ENCODE assay signal across 10 mouse cellular contexts in genomic region chr4:152272006-152272405, GRCm38 (mm10). TPM values are rescaled to one million over a fixed set of nuclear protein-coding genes. Genes with fewer than 3 reads are reported as not detected.
DNase-seq lines count a peak whose midpoint lies in the region; ATAC-seq and TF ChIP-seq lines count a peak whose summit lies in the region.
"Had no signal": no experiment of that assay in that cellular context is flagged by ENCODE, and none has a peak within 500 bp of the region (broad histone marks: within the 10 kb centered on the region; RNA-seq: fewer than 3 reads in every experiment).

No protein-coding gene starts in this region.

- H3K4me2 ChIP-seq in hindbrain, embryonic 12.5 days (replicated peaks): no peak overlapping the region
- no peak overlapping the region for H3K4me2 ChIP-seq in hindbrain, embryonic 11.5 days (replicated peaks; ENCODE audit: low read depth, low read length)
- no peak overlapping the region for H3K4me2 ChIP-seq in neural tube, embryonic 15.5 days
- no peak overlapping the region for H3K4me2 ChIP-seq in stomach, postnatal 0 days (replicated peaks; ENCODE audit: low read depth)
- H3K4me2 ChIP-seq: midbrain, embryonic 12.5 days had no signal

- peak; percentile 29 for DNase-seq in cerebellum, adult 11 months
- DNase-seq in cerebellum, postnatal 10 days: no peak
- DNase-seq in hindbrain, embryonic 11.5 days (ENCODE audit: low spot score): no peak
- no peak for DNase-seq in neural tube, embryonic 10.5 days (ENCODE audit: extremely low spot score, low spot score)
- no peak for DNase-seq in stomach, postnatal 0 days (ENCODE audit: low spot score)
- no peak for DNase-seq in embryo, embryonic 11 days

- no peak overlapping the region for H3K9ac ChIP-seq in hindbrain, embryonic 12.5 days
- H3K9ac ChIP-seq in hindbrain, embryonic 11.5 days (ENCODE audit: low read depth, low read length): no peak overlapping the region
- no peak overlapping the region for H3K9ac ChIP-seq in neural tube, embryonic 15.5 days (replicated peaks)
- H3K9ac ChIP-seq in stomach, postnatal 0 days (ENCODE audit: low read length): no peak overlapping the region
- H3K9ac ChIP-seq: liver, embryonic 14.5 days; midbrain, embryonic 12.5 days had no signal

- no peak for TF ChIP-seq CTCF in stomach, postnatal 0 days (IDR thresholded peaks at IDR 0.05; ENCODE audit: low read depth)

- H3K9me3 ChIP-seq in hindbrain, embryonic 12.5 days (replicated peaks): no peaks in the 10 kb centered on the region
- H3K9me3 ChIP-seq in hindbrain, embryonic 11.5 days (ENCODE audit: control insufficient read depth, low read length): no peaks in the 10 kb centered on the region
- H3K9me3 ChIP-seq in neural tube, embryonic 15.5 days (replicated peaks): no peaks in the 10 kb centered on the region
- no peaks in the 10 kb centered on the region for H3K9me3 ChIP-seq in stomach, postnatal 0 days (ENCODE audit: control insufficient read depth, low read length)
- H3K9me3 ChIP-seq: midbrain, embryonic 12.5 days had no signal

- peaks cover 74% of the 10 kb centered on the region for H3K27me3 ChIP-seq in hindbrain, embryonic 12.5 days
- peaks cover 27% of the 10 kb centered on the region for H3K27me3 ChIP-seq in hindbrain, embryonic 11.5 days (ENCODE audit: control insufficient read depth, insufficient read depth, low read length)
- peaks cover 21% of the 10 kb centered on the region for H3K27me3 ChIP-seq in neural tube, embryonic 15.5 days (replicated peaks)
- H3K27me3 ChIP-seq in stomach, postnatal 0 days (ENCODE audit: control insufficient read depth, insufficient read depth, low read length): no peaks in the 10 kb centered on the region

- TF ChIP-seq EP300 in stomach, postnatal 0 days (optimal IDR thresholded peaks at IDR 0.05): no peak

- peaks cover 46% of the 10 kb centered on the region for H3K4me1 ChIP-seq in hindbrain, embryonic 12.5 days
- H3K4me1 ChIP-seq in hindbrain, embryonic 11.5 days (replicated peaks; ENCODE audit: control insufficient read depth, insufficient read depth, low read length): peaks cover 9% of the 10 kb centered on the region
- peaks cover 60% of the 10 kb centered on the region for H3K4me1 ChIP-seq in neural tube, embryonic 15.5 days
- no peaks in the 10 kb centered on the region; the same call in none of the 2 replicates for H3K4me1 ChIP-seq in stomach, postnatal 0 days (replicated peaks; ENCODE audit: control insufficient read depth, insufficient read depth)

- H3K27ac ChIP-seq in hindbrain, embryonic 12.5 days: peak overlapping the region; percentile 30; the same call in 1 of the 2 replicates
- no peak overlapping the region for H3K27ac ChIP-seq in hindbrain, embryonic 11.5 days (ENCODE audit: low read depth, low read length)
- H3K27ac ChIP-seq in neural tube, embryonic 15.5 days (replicated peaks): peak overlapping the region; percentile 82
- peak overlapping the region; percentile 49; the same call in 1 of the 2 replicates for H3K27ac ChIP-seq in stomach, postnatal 0 days (replicated peaks)
- H3K27ac ChIP-seq: liver, embryonic 14.5 days had no signal

- no peak for ATAC-seq in hindbrain, embryonic 12.5 days (ENCODE audit: low FRiP score)
- no peak for ATAC-seq in hindbrain, embryonic 11.5 days (ENCODE audit: low FRiP score)
- ATAC-seq in neural tube, embryonic 15.5 days (ENCODE audit: low FRiP score): no peak
- no peak for ATAC-seq in stomach, postnatal 0 days (ENCODE audit: low FRiP score, low TSS enrichment)

- H3K4me3 ChIP-seq in hindbrain, embryonic 12.5 days: no peak overlapping the region
- H3K4me3 ChIP-seq in hindbrain, embryonic 11.5 days (ENCODE audit: low read depth, low read length): no peak overlapping the region
- no peak overlapping the region for H3K4me3 ChIP-seq in neural tube, embryonic 15.5 days (replicated peaks)
- H3K4me3 ChIP-seq in stomach, postnatal 0 days (ENCODE audit: low read depth, low read length): no peak overlapping the region
- H3K4me3 ChIP-seq: midbrain, embryonic 12.5 days had no signal

- H3K36me3 ChIP-seq in hindbrain, embryonic 12.5 days: no peaks in the 10 kb centered on the region
- H3K36me3 ChIP-seq in hindbrain, embryonic 11.5 days (ENCODE audit: control insufficient read depth, insufficient read depth, low read length): no peaks in the 10 kb centered on the region
- peaks cover 6% of the 10 kb centered on the region; the same call in 1 of the 2 replicates for H3K36me3 ChIP-seq in neural tube, embryonic 15.5 days
- no peaks in the 10 kb centered on the region for H3K36me3 ChIP-seq in stomach, postnatal 0 days (ENCODE audit: control insufficient read depth, insufficient read depth, low read length)
- H3K36me3 ChIP-seq: midbrain, embryonic 12.5 days had no signal

- 69% methylated on average over 7 of the region's 7 CpGs for WGBS in hindbrain, embryonic 12.5 days
- WGBS in hindbrain, embryonic 11.5 days: 70% methylated on average over 7 of the region's 7 CpGs
- 81% methylated on average over 7 of the region's 7 CpGs for WGBS in neural tube, embryonic 15.5 days
- 48% methylated on average over 7 of the region's 7 CpGs for WGBS in stomach, postnatal 0 days

RNA-seq across cellular contexts. Expression of gene Gpr153, which starts 2.0 kb away (rescaled TPM):
- 13.1 and 16.2 TPM in 2 replicates for polyA plus RNA-seq in hindbrain, embryonic 12.5 days (2016; fragmentation: Nextera tagmentation; extraction: Ambion mirVana)
- polyA plus RNA-seq in hindbrain, embryonic 11.5 days (2014; fragmentation: Nextera tagmentation; extraction: Ambion mirVana): 8.7 and 9.5 TPM in 2 replicates
- polyA plus RNA-seq in neural tube, embryonic 15.5 days (2015; fragmentation: Nextera tagmentation; extraction: Ambion mirVana): 17.7 and 20.8 TPM in 2 replicates
- 6.9 and 8.4 TPM in 2 replicates for polyA plus RNA-seq in stomach, postnatal 0 days (2015; fragmentation: Nextera tagmentation; extraction: Ambion mirVana)

RNA-seq across cellular contexts. Expression of gene Hes3, which starts 19.5 kb away (rescaled TPM):
- polyA plus RNA-seq in hindbrain, embryonic 12.5 days (2016; fragmentation: Nextera tagmentation; extraction: Ambion mirVana): 1.2 and 2.1 TPM in 2 replicates
- 2.9 and 3.5 TPM in 2 replicates for polyA plus RNA-seq in hindbrain, embryonic 11.5 days (2014; fragmentation: Nextera tagmentation; extraction: Ambion mirVana)
- polyA plus RNA-seq in neural tube, embryonic 15.5 days (2015; fragmentation: Nextera tagmentation; extraction: Ambion mirVana): 0.19 and 0.29 TPM in 2 replicates
- polyA plus RNA-seq in stomach, postnatal 0 days (2015; fragmentation: Nextera tagmentation; extraction: Ambion mirVana): not detected in 2 replicates
- polyA plus RNA-seq: liver, embryonic 14.5 days had no signal

RNA-seq across cellular contexts. Expression of gene Icmt, which starts 25.0 kb away (rescaled TPM):
- 25.3 and 25.6 TPM in 2 replicates for polyA plus RNA-seq in hindbrain, embryonic 12.5 days (2016; fragmentation: Nextera tagmentation; extraction: Ambion mirVana)
- polyA plus RNA-seq in hindbrain, embryonic 11.5 days (2014; fragmentation: Nextera tagmentation; extraction: Ambion mirVana): 17.4 and 20.6 TPM in 2 replicates
- polyA plus RNA-seq in neural tube, embryonic 15.5 days (2015; fragmentation: Nextera tagmentation; extraction: Ambion mirVana): 20.0 and 21.1 TPM in 2 replicates
- 9.6 and 10.2 TPM in 2 replicates for polyA plus RNA-seq in stomach, postnatal 0 days (2015; fragmentation: Nextera tagmentation; extraction: Ambion mirVana)

RNA-seq across cellular contexts. Expression of gene Rnf207, which starts 46.8 kb away (rescaled TPM):
- 2.5 and 3.8 TPM in 2 replicates for polyA plus RNA-seq in hindbrain, embryonic 12.5 days (2016; fragmentation: Nextera tagmentation; extraction: Ambion mirVana)
- 1.5 and 1.6 TPM in 2 replicates for polyA plus RNA-seq in hindbrain, embryonic 11.5 days (2014; fragmentation: Nextera tagmentation; extraction: Ambion mirVana)
- polyA plus RNA-seq in neural tube, embryonic 15.5 days (2015; fragmentation: Nextera tagmentation; extraction: Ambion mirVana): 7.8 and 12.4 TPM in 2 replicates
- polyA plus RNA-seq in stomach, postnatal 0 days (2015; fragmentation: Nextera tagmentation; extraction: Ambion mirVana): 0.40 and 0.46 TPM in 2 replicates

RNA-seq across cellular contexts. Expression of gene Rpl22, which starts 53.5 kb away (rescaled TPM):
- polyA plus RNA-seq in hindbrain, embryonic 12.5 days (2016; fragmentation: Nextera tagmentation; extraction: Ambion mirVana): 257 and 282 TPM in 2 replicates
- polyA plus RNA-seq in hindbrain, embryonic 11.5 days (2014; fragmentation: Nextera tagmentation; extraction: Ambion mirVana): 304 and 330 TPM in 2 replicates
- 148 and 190 TPM in 2 replicates for polyA plus RNA-seq in neural tube, embryonic 15.5 days (2015; fragmentation: Nextera tagmentation; extraction: Ambion mirVana)
- 351 and 372 TPM in 2 replicates for polyA plus RNA-seq in stomach, postnatal 0 days (2015; fragmentation: Nextera tagmentation; extraction: Ambion mirVana)
